Mouse (Mus musculus) telencephalon, adult 2 months (tissue): ENCODE measurements at regions not wholly inside any gene's neighbourhood (a gene's known extent, or its start where the extent isn't known, plus 50 kb on each side); places are given as distances from the start of the nearest gene placed in this dataset.

Experiments
- DNase-seq: peaks from one replicate; pipeline ENCODE4 v3.0.0-alpha.2; 2011; ENCODE audit warnings: low read depth, low spot score

- DNase-seq = no peak
Measured at GRCm38 (mm10) chr15:63557816-63558215, 287.2 kb downstream of the Gsdmc2 start.

- no peak for DNase-seq
Measured at GRCm38 (mm10) chr15:63553597-63553996, 291.4 kb downstream of the Gsdmc2 start.

- DNase-seq = peak; percentile 60
Measured at GRCm38 (mm10) chr15:63532337-63533055, 312.5 kb downstream of the Gsdmc2 start.

GRCm38 (mm10) chr15:63527318-63527717 lies 317.7 kb downstream of the Gsdmc2 start:
- no peak for DNase-seq

GRCm38 (mm10) chr15:63526820-63527219 lies 318.2 kb downstream of the Gsdmc2 start:
- no peak for DNase-seq

GRCm38 (mm10) chr15:63517301-63517700 lies 327.7 kb downstream of the Gsdmc2 start:
- no peak for DNase-seq

- peak; percentile 6 for DNase-seq
Measured at GRCm38 (mm10) chr15:63500453-63500852, 344.5 kb downstream of the Gsdmc2 start.

GRCm38 (mm10) chr15:63498483-63498882 lies 346.5 kb downstream of the Gsdmc2 start:
- no peak for DNase-seq

GRCm38 (mm10) chr15:63497207-63497606 lies 347.8 kb downstream of the Gsdmc2 start:
- no peak for DNase-seq

- DNase-seq = no peak
Measured at GRCm38 (mm10) chr15:63484910-63485309, 360.1 kb downstream of the Gsdmc2 start.

GRCm38 (mm10) chr15:63484217-63484887 lies 360.6 kb downstream of the Gsdmc2 start:
- DNase-seq = no peak

- peak; percentile 60 for DNase-seq
Measured at GRCm38 (mm10) chr15:63479270-63479805, 365.6 kb downstream of the Gsdmc2 start.

- DNase-seq = no peak
Measured at GRCm38 (mm10) chr15:63466916-63467315, 378.1 kb downstream of the Gsdmc2 start.

- no peak for DNase-seq
Measured at GRCm38 (mm10) chr15:63452529-63452928, 392.4 kb downstream of the Gsdmc2 start.

- no peak for DNase-seq
Measured at GRCm38 (mm10) chr15:63446288-63446687, 398.7 kb downstream of the Gsdmc2 start.

- no peak for DNase-seq
Measured at GRCm38 (mm10) chr15:63445016-63445415, 400.0 kb downstream of the Gsdmc2 start.

- DNase-seq = no peak
Measured at GRCm38 (mm10) chr15:63442146-63442780, 402.7 kb downstream of the Gsdmc2 start.

GRCm38 (mm10) chr15:63412649-63413048 lies 432.3 kb downstream of the Gsdmc2 start:
- DNase-seq = no peak

- no peak for DNase-seq
Measured at GRCm38 (mm10) chr15:63411771-63412118, 433.2 kb downstream of the Gsdmc2 start.

- no peak for DNase-seq
Measured at GRCm38 (mm10) chr15:63410994-63411770, 433.8 kb downstream of the Gsdmc2 start.

GRCm38 (mm10) chr15:63400445-63400844 lies 444.5 kb downstream of the Gsdmc2 start:
- no peak for DNase-seq

- no peak for DNase-seq
Measured at GRCm38 (mm10) chr15:63400011-63400410, 445.0 kb downstream of the Gsdmc2 start.
